Mouse (Mus musculus): Measurements from ENCODE around the gene Gbp7. TPM values are rescaled to one million over a fixed set of nuclear protein-coding genes. Genes with fewer than 3 reads are reported as not detected.
"Not testable (repeated sequence)": the region's sequence is repeated elsewhere in the genome, so short reads cannot be mapped to it uniquely, and the experiment has no call there.

Gbp7 gene
- polyA plus RNA-seq, 1 experiment from 2014 or later: 7.1 TPM

DNA sequence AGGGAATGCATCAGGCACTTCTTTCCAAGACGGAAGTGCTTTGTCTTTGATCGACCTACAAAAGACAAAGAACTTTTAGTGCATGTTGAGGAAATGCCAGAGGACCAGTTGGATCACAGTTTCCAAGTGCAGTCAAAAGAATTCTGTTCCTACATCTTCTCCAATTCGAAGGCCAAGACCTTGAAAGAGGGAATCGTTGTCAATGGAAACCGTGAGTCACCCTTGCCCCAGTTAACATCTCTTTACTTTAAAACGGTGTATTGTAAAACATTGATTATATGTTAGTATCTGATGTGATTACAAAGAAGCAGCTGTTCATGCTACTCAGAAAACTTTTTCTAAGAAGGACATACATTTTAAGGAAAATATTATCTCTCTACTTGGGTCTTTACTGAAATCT, 11.2 kb downstream of the Gbp7 start:
- Histone ChIP-seq H3K4me1 (replicated peaks; ENCODE audit: insufficient read depth, low read length) (no peaks in the 10 kb centered on the region), H3K27ac (no peak overlapping the region), H3K9me3 (replicated peaks; ENCODE audit: low read length) (no peaks in the 10 kb centered on the region), H3K36me3 (ENCODE audit: insufficient read depth, low read length) (0 out of 2 replicates have a peak, but pooled peaks cover 5% of the 10 kb centered on the region), H3K27me3 (ENCODE audit: insufficient read depth, low read length) (no peaks in the 10 kb centered on the region), H3K4me3 (replicated peaks; ENCODE audit: low read depth, low read length) (no peak overlapping the region), H3K9ac (ENCODE audit: low read depth, low read length) (no peak overlapping the region), H3K4me2 (ENCODE audit: low read length) (no peak overlapping the region)
- WGBS: 85% methylated on average over 6 of the region's 6 CpGs
- DNase-seq (ENCODE audit: low spot score) (no peak), ATAC-seq (replicated peaks; ENCODE audit: low FRiP score, low read depth) (no peak)
- TF ChIP-seq CTCF (IDR thresholded peaks at IDR 0.05; ENCODE audit: low read depth): no peak

DNA sequence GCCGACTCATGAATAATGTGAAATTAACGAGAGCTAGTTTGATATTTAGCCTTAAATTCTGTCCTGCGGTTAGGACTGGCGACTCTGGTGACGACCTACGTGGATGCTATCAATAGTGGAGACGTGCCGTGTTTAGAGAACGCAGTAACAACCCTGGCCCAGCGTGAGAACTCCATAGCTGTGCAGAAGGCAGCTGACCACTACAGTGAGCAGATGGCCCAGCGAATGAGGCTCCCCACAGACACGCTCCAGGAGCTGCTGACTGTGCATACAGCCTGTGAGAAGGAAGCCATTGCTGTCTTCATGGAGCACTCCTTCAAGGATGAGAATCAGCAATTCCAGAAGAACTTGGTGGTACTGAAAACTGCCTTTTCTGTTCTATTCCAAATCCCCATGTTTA, 12.6 kb downstream of the Gbp7 start:
- H3K4me3 ChIP-seq (replicated peaks; ENCODE audit: low read depth, low read length); H3K27ac ChIP-seq; H3K4me2 ChIP-seq (ENCODE audit: low read length); H3K9ac ChIP-seq (ENCODE audit: low read depth, low read length); DNase-seq (ENCODE audit: low spot score); H3K4me1 ChIP-seq (replicated peaks; ENCODE audit: insufficient read depth, low read length); H3K9me3 ChIP-seq (replicated peaks; ENCODE audit: low read length); ATAC-seq (replicated peaks; ENCODE audit: low FRiP score, low read depth); H3K27me3 ChIP-seq (ENCODE audit: insufficient read depth, low read length); H3K36me3 ChIP-seq (ENCODE audit: insufficient read depth, low read length): not testable (repeated sequence)
- 86% methylated on average over 12 of the region's 12 CpGs for WGBS

DNA sequence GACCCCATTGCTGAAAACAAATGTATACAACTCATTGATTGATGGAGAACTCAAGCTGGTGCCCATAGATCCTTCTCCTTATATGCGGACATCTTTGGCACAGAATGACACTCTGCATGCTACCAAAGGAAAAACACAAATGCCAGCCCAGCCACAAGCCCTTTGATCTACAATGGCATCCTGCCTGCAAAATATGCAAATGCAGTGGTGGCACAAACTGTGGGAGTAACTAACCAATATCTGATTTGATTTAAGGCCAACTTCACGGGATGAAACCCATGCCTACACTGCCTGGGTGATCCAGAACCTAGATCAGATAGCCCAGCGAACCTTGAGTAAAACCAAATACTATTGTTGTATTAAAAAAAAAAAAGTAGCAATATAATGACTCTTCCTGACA, 16.5 kb downstream of the Gbp7 start:
- H3K27ac ChIP-seq: no peak overlapping the region
- TF ChIP-seq CTCF (IDR thresholded peaks at IDR 0.05; ENCODE audit: low read depth): no peak
- 0 out of 2 replicates have a peak, but pooled peaks cover 5% of the 10 kb centered on the region for H3K36me3 ChIP-seq (ENCODE audit: insufficient read depth, low read length)
- DNase-seq (ENCODE audit: low spot score) (no peak), ATAC-seq (replicated peaks; ENCODE audit: low FRiP score, low read depth) (no peak)
- no peak overlapping the region for H3K9ac ChIP-seq (ENCODE audit: low read depth, low read length)
- H3K4me3 ChIP-seq (replicated peaks; ENCODE audit: low read depth, low read length): no peak overlapping the region
- no peaks in the 10 kb centered on the region for H3K27me3 ChIP-seq (ENCODE audit: insufficient read depth, low read length)
- no peaks in the 10 kb centered on the region for H3K9me3 ChIP-seq (replicated peaks; ENCODE audit: low read length)
- no peak overlapping the region for H3K4me2 ChIP-seq (ENCODE audit: low read length)
- WGBS: 63% methylated on average over 3 of the region's 3 CpGs
- no peaks in the 10 kb centered on the region for H3K4me1 ChIP-seq (replicated peaks; ENCODE audit: insufficient read depth, low read length)

DNA sequence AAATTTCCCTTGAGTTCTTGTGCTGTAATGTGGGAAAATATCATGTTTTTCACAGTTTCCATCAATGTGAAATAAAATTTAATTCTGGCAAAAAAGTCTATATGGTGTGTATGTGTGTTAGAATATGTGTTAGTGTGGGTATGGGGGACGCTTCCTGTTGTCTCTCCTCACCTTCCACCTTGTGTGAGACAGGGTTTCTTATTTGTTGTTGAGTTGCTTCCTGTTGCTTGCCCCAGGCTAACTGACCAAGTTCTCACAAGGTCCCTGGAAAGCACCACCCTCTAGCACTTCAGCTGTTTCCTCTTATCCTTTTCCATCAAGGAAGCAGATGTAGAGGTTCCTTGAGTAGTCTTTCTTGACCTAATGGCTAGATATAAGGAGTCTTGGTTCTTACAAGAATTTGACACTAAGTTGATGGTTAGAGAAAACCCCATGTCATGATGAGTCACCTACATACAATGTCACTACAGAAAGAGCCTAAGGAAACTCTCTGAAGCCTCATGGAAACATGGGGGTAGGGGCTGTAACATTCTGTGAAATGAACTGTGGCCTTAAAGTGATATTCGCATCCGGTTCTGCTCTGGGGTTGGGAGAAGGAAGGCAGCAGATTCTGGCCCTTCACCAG, 20.0 kb downstream of the Gbp7 start:
- no peaks in the 10 kb centered on the region for H3K27me3 ChIP-seq (ENCODE audit: insufficient read depth, low read length)
- no peaks in the 10 kb centered on the region for H3K9me3 ChIP-seq (replicated peaks; ENCODE audit: low read length)
- no peak for DNase-seq (ENCODE audit: low spot score)
- H3K36me3 ChIP-seq (ENCODE audit: insufficient read depth, low read length): 0 out of 2 replicates have a peak, but pooled peaks cover 5% of the 10 kb centered on the region
- no peak overlapping the region for H3K9ac ChIP-seq (ENCODE audit: low read depth, low read length)
- TF ChIP-seq CTCF (IDR thresholded peaks at IDR 0.05; ENCODE audit: low read depth): no peak
- 93% methylated on average over 3 of the region's 3 CpGs for WGBS
- no peak overlapping the region for H3K27ac ChIP-seq
- H3K4me1 ChIP-seq (replicated peaks; ENCODE audit: insufficient read depth, low read length): 0 out of 2 replicates have a peak, but pooled peaks cover 1% of the 10 kb centered on the region
- no peak for ATAC-seq (replicated peaks; ENCODE audit: low FRiP score, low read depth)
- no peak overlapping the region for H3K4me2 ChIP-seq (ENCODE audit: low read length)
- H3K4me3 ChIP-seq (replicated peaks; ENCODE audit: low read depth, low read length): no peak overlapping the region

DNA sequence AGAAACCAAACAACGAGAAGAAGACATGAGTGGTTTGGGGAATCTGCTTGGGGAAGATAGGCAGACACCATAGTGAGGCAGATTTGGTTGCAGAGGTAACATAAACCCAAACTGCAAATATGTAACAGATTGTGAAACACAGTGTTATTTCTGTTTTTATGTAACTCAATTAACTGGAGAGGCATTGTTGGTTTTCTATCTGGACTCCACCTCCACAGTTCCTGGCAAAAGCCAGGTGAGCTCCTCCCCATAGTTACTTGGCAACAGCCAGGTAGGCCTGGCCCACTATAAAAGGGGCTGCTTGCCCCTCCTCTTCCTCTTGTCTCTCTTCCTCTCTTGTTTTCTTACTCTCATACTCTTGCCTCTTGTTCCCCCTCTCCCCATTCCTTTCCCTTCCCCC, 24.5 kb downstream of the Gbp7 start:
- Histone ChIP-seq H3K4me1 (replicated peaks; ENCODE audit: insufficient read depth, low read length) (0 out of 2 replicates have a peak, but pooled peaks cover 4% of the 10 kb centered on the region), H3K9ac (ENCODE audit: low read depth, low read length) (no peak overlapping the region), H3K9me3 (replicated peaks; ENCODE audit: low read length) (no peaks in the 10 kb centered on the region), H3K4me3 (replicated peaks; ENCODE audit: low read depth, low read length) (no peak overlapping the region), H3K4me2 (ENCODE audit: low read length) (no peak overlapping the region), H3K27ac (no peak overlapping the region), H3K27me3 (ENCODE audit: insufficient read depth, low read length) (no peaks in the 10 kb centered on the region), H3K36me3 (ENCODE audit: insufficient read depth, low read length) (no peaks in the 10 kb centered on the region)
- TF ChIP-seq CTCF (IDR thresholded peaks at IDR 0.05; ENCODE audit: low read depth): no peak
- no peak for DNase-seq (ENCODE audit: low spot score)
- WGBS: 73% methylated on average over 1 of the region's 1 CpGs
- ATAC-seq (replicated peaks; ENCODE audit: low FRiP score, low read depth): no peak

DNA sequence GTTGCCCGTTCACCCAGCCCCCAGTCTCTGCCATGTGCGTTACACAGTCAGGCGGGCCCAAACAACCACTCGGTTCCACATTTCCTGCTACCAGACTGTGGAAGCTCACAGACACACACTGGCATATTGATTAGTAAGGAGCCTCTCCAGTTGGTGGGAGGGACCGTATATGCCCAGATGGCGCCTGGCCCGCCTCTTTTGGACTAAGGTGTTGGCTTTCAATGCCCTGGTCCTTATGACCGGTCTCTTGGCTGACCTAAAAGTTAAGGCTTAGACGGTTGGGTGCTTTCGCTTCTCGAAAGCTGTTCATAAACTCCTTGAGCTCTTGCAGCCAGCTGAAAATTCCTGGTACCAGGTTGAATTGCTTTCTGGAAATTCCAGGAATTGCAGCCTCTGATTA, 25.5 kb downstream of the Gbp7 start:
- Histone ChIP-seq H3K4me2 (ENCODE audit: low read length) (no peak overlapping the region), H3K9me3 (replicated peaks; ENCODE audit: low read length) (no peaks in the 10 kb centered on the region), H3K4me1 (replicated peaks; ENCODE audit: insufficient read depth, low read length) (0 out of 2 replicates have a peak, but pooled peaks cover 4% of the 10 kb centered on the region), H3K36me3 (ENCODE audit: insufficient read depth, low read length) (no peaks in the 10 kb centered on the region), H3K27ac (no peak overlapping the region), H3K9ac (ENCODE audit: low read depth, low read length) (no peak overlapping the region), H3K27me3 (ENCODE audit: insufficient read depth, low read length) (no peaks in the 10 kb centered on the region), H3K4me3 (replicated peaks; ENCODE audit: low read depth, low read length) (no peak overlapping the region)
- ATAC-seq (replicated peaks; ENCODE audit: low FRiP score, low read depth) (no peak), DNase-seq (ENCODE audit: low spot score) (no peak)
- no peak for TF ChIP-seq CTCF (IDR thresholded peaks at IDR 0.05; ENCODE audit: low read depth)
- WGBS: 73% methylated on average over 11 of the region's 11 CpGs

Data from kidney, postnatal 0 days (tissue).